Comparison of ENCODE assay signal across 8 mouse cellular contexts in genomic region chr1:134518677-134519076, GRCm38 (mm10). TPM values are rescaled to one million over a fixed set of nuclear protein-coding genes. Genes with fewer than 3 reads are reported as not detected.
A peak's percentile ranks its signal among the peaks of the same experiment; 100 is the strongest.
DNase-seq lines count a peak whose midpoint lies in the region; ATAC-seq and TF ChIP-seq lines count a peak whose summit lies in the region.

No protein-coding gene starts in this region.

- H3K4me1 ChIP-seq in forebrain, embryonic 10.5 days: peaks cover 19% of the 10 kb centered on the region
- peaks cover 11% of the 10 kb centered on the region for H3K4me1 ChIP-seq in forebrain, embryonic 12.5 days
- no peaks in the 10 kb centered on the region for H3K4me1 ChIP-seq in spleen, adult 2 months (ENCODE audit: control insufficient read depth, insufficient read depth, insufficient read length)

- 14% methylated on average over 7 of the region's 7 CpGs for WGBS in forebrain, embryonic 10.5 days
- WGBS in forebrain, embryonic 12.5 days: 12% methylated on average over 7 of the region's 7 CpGs
- WGBS in spleen, adult 2 months: 5% methylated on average over 7 of the region's 7 CpGs

- no peak overlapping the region for H3K4me3 ChIP-seq in forebrain, embryonic 10.5 days
- H3K4me3 ChIP-seq in forebrain, embryonic 12.5 days (replicated peaks): no peak overlapping the region
- peak overlapping the region; percentile 21; the same call in 1 of the 2 replicates for H3K4me3 ChIP-seq in gastrocnemius, adult 2 months
- no peak overlapping the region for H3K4me3 ChIP-seq in left cerebral cortex, adult 2 months
- no peak overlapping the region for H3K4me3 ChIP-seq in spleen, adult 2 months (ENCODE audit: extremely low read depth, insufficient read depth, insufficient read length)

- H3K4me2 ChIP-seq in forebrain, embryonic 12.5 days: no peak overlapping the region

- TF ChIP-seq CTCF in gastrocnemius, adult 2 months (IDR thresholded peaks at IDR 0.05): peak; percentile 85
- TF ChIP-seq CTCF in left cerebral cortex, adult 2 months (IDR thresholded peaks at IDR 0.05): peak; percentile 84
- peak; percentile 57; the same call in 1 of the 2 replicates for TF ChIP-seq CTCF in spleen, adult 2 months (IDR thresholded peaks at IDR 0.05; ENCODE audit: extremely low read depth, insufficient read depth, insufficient read length, insufficient replicate concordance)

- H3K9ac ChIP-seq in forebrain, embryonic 12.5 days: no peak overlapping the region

- peaks cover 23% of the 10 kb centered on the region for H3K27me3 ChIP-seq in forebrain, embryonic 10.5 days (ENCODE audit: poor library complexity, severe bottlenecking)
- peaks cover 21% of the 10 kb centered on the region for H3K27me3 ChIP-seq in forebrain, embryonic 12.5 days
- no peaks in the 10 kb centered on the region for H3K27me3 ChIP-seq in spleen, adult 2 months (ENCODE audit: control insufficient read depth, insufficient read depth, low read length)

- intact Hi-C loops in gastrocnemius, adult 2 months (cut with DNase I): loop anchor here (5.0 kb wide), 3 partner anchors 39 to 89 kb away; no protein-coding TSS in a partner anchor
- intact Hi-C loops in left cerebral cortex, adult 2 months (cut with DNase I): loop anchor here (2.0 to 10.0 kb wide), 2 partner anchors 38 to 316 kb away; no protein-coding TSS in a partner anchor

- no peaks in the 10 kb centered on the region for H3K36me3 ChIP-seq in forebrain, embryonic 10.5 days (replicated peaks)
- H3K36me3 ChIP-seq in forebrain, embryonic 12.5 days (replicated peaks): no peaks in the 10 kb centered on the region
- H3K36me3 ChIP-seq in spleen, adult 2 months (ENCODE audit: control insufficient read depth, insufficient read depth, low read length): no peaks in the 10 kb centered on the region

- peak; percentile 56 for DNase-seq in forebrain, embryonic 10.5 days (ENCODE audit: extremely low spot score, low spot score)
- peak; percentile 78 to 89 for DNase-seq in cerebellum, postnatal 25 days
- peak; percentile 83 for DNase-seq in gastrocnemius, adult 2 months
- DNase-seq in induced T-regulatory cell, adult 2 months (ENCODE audit: low read depth): peak; percentile 79
- DNase-seq in left cerebral cortex, adult 2 months (ENCODE audit: extremely low spot score in 1 of 2, low spot score in 2 of 2): peak; percentile 78 to 80
- peak; percentile 50 to 65 for DNase-seq in spleen, adult 2 months (ENCODE audit: low read depth in 1 of 2, low spot score in 2 of 2)

- H3K27ac ChIP-seq in forebrain, embryonic 10.5 days: no peak overlapping the region
- no peak overlapping the region for H3K27ac ChIP-seq in forebrain, embryonic 12.5 days
- no peak overlapping the region for H3K27ac ChIP-seq in gastrocnemius, adult 2 months
- H3K27ac ChIP-seq in left cerebral cortex, adult 2 months: no peak overlapping the region
- no peak overlapping the region for H3K27ac ChIP-seq in spleen, adult 2 months (ENCODE audit: insufficient read depth, low read length)

- H3K9me3 ChIP-seq in forebrain, embryonic 10.5 days: no peaks in the 10 kb centered on the region
- no peaks in the 10 kb centered on the region for H3K9me3 ChIP-seq in forebrain, embryonic 12.5 days

- TF ChIP-seq POLR2A in spleen, adult 2 months (IDR thresholded peaks at IDR 0.05; ENCODE audit: low read depth, low read length): no peak

- no peak; the same call in 1 of the 2 replicates for ATAC-seq in forebrain, embryonic 12.5 days (ENCODE audit: low FRiP score)
- peak; percentile 81 for ATAC-seq in megakaryocyte-erythroid progenitor cell, adult 5-6 weeks (replicated peaks; ENCODE audit: low FRiP score, low TSS enrichment, poor library complexity, severe bottlenecking)

RNA-seq across cellular contexts. Expression of gene Rabif, which starts 24.2 kb away (rescaled TPM):
- polyA plus RNA-seq in forebrain, embryonic 10.5 days (2016; fragmentation: Nextera tagmentation; extraction: Ambion mirVana): 40.7 and 41.5 TPM in 2 replicates
- polyA plus RNA-seq in forebrain, embryonic 12.5 days (2016; fragmentation: Nextera tagmentation; extraction: Ambion mirVana): 41.6 and 41.7 TPM in 2 replicates
- total RNA-seq in gastrocnemius, adult 2 months (2021): 1 to 10 TPM; 5.5 to 6.7 TPM
- total RNA-seq in left cerebral cortex, adult 2 months (2021): 10 to 100 TPM; 25.8 to 28.6 TPM
- total RNA-seq in megakaryocyte-erythroid progenitor cell, adult 5-6 weeks (2014; fragmentation: Nextera tagmentation): 16.3 and 31.0 TPM in 2 replicates
- 20.9 and 21.3 TPM in 2 replicates for total RNA-seq in megakaryocyte-erythroid progenitor cell, adult 5-6 weeks (2017)
- polyA plus RNA-seq in spleen, adult 2 months (2012; rRNA removed): 8.6 and 9.4 TPM in 2 replicates

RNA-seq across cellular contexts. Expression of gene Mgat4e, which starts 30.8 kb away (rescaled TPM):
- not detected in 2 replicates for polyA plus RNA-seq in forebrain, embryonic 10.5 days (2016; fragmentation: Nextera tagmentation; extraction: Ambion mirVana)
- not detected in 2 replicates for polyA plus RNA-seq in forebrain, embryonic 12.5 days (2016; fragmentation: Nextera tagmentation; extraction: Ambion mirVana)
- not detected for total RNA-seq in gastrocnemius, adult 2 months (2021)
- total RNA-seq in left cerebral cortex, adult 2 months (2021): not detected
- total RNA-seq in megakaryocyte-erythroid progenitor cell, adult 5-6 weeks (2014; fragmentation: Nextera tagmentation): not detected in 2 replicates
- total RNA-seq in megakaryocyte-erythroid progenitor cell, adult 5-6 weeks (2017): not detected in 2 replicates
- polyA plus RNA-seq in spleen, adult 2 months (2012; rRNA removed): not detected in 2 replicates

RNA-seq across cellular contexts. Expression of gene Kdm5b, which starts 41.3 kb away (rescaled TPM):
- polyA plus RNA-seq in forebrain, embryonic 10.5 days (2016; fragmentation: Nextera tagmentation; extraction: Ambion mirVana): 60.6 and 62.1 TPM in 2 replicates
- 98.2 and 103 TPM in 2 replicates for polyA plus RNA-seq in forebrain, embryonic 12.5 days (2016; fragmentation: Nextera tagmentation; extraction: Ambion mirVana)
- total RNA-seq in gastrocnemius, adult 2 months (2021): 1 to 10 TPM; 9.7 to 9.8 TPM
- total RNA-seq in left cerebral cortex, adult 2 months (2021): 10 to 100 TPM; 70.5 to 71.0 TPM
- 35.0 and 42.7 TPM in 2 replicates for total RNA-seq in megakaryocyte-erythroid progenitor cell, adult 5-6 weeks (2014; fragmentation: Nextera tagmentation)
- total RNA-seq in megakaryocyte-erythroid progenitor cell, adult 5-6 weeks (2017): 25.5 and 41.3 TPM in 2 replicates
- polyA plus RNA-seq in spleen, adult 2 months (2012; rRNA removed): 4.8 and 6.2 TPM in 2 replicates
